Mouse (Mus musculus): ENCODE data around the gene Jakmip3. TPM values are rescaled to one million over a fixed set of nuclear protein-coding genes. Genes with fewer than 3 reads are reported as not detected.
A peak's percentile ranks its signal among the peaks of the same experiment; 100 is the strongest.

The Jakmip3 gene
- total RNA-seq, 2 experiments from 2014 or later, result 0.15 TPM; not detected in 1

DNA sequence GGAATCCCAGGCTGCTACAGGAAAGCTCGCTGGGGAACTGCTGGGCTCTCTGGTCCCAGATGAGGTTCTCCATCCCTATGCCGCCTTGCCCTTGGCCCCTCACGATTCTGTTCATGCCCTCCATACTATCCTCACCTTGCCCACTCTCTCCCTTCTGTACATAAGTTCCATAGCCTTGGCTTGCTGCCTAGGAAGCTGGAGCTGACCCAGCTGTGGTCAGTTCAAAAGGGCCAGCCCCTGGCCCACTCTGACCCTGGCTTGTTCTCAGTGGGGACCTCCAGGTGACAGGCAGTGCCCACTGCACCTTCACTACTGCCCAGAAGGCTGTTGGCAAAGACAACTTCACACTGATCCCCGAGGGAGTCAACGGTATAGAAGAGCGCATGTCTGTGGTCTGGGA lies 155.9 kb downstream of the Jakmip3 start:
- DNase-seq, result no peak

GRCm38 (mm10) chr7:139100531-139101095 lies 160.1 kb downstream of the Jakmip3 start:
- DNase-seq, result no peak

DNA sequence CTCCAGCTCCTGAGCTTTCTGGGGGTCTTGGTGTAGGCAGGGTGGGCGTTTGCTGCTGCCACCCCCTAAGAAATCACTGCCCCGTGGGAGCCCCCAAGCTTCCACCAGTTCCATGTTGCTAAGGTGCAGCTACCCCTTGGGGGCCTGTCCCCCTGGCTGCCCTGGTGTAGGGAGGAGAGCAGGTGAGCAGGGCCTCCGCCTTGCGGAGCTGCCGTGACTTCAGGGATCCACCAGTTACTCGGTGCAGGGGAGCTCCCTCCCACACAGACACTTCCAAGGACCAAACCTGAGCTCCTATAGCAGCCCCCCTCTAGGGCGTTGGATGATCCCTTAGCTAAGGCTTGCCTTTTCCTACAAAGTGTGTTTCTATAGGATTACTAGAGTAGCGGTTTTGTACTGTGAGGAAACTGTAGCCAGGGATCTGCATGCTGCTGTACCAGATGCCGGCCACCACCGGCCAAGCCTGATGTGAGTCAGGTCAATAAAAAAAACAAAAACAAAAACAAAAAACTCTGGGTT lies 160.8 kb downstream of the Jakmip3 start:
- no peak for DNase-seq

DNA sequence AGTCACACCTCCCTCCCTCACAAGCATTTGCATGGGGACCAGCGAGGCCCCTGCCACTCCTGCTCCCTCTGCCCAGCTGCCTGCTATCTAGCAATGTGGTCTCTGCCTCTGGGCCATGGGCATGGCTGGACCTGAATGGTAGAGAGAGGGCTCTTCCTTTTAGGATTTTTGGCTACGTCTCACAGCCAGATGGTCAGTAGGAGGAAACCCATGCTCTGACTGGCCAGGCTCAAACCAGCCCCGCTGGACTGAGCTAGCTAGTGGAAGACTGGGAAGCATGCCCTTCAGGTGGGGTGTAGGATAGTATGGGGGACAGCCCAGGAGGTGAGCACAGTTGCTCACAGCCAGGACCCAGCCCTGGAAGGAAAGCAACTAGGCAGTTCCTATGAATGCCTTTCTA lies 161.3 kb downstream of the Jakmip3 start:
- DNase-seq, result no peak

DNA sequence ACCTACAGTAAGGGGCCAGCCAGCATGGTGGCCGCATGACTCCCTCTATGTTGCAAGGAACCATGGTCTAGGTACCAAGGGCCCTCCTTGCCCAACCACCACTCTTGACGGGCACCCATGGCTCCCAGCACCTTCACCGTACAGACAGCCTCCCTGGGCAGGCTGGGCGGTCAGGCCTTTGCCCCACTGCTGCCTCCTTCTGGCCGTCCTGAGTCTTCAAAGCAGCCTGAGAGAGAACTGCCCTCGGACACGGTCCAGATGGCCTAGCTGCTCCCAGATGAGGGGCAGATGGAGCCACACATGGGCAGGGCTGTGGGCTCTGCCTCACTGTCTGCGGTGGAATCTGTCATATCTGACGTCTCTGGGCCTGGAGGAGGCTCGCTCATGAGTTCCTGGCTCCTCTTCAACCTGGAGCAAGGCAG lies 163.4 kb downstream of the Jakmip3 start:
- DNase-seq, result no peak

GRCm38 (mm10) chr7:139105076-139105475 lies 164.5 kb downstream of the Jakmip3 start:
- no peak for DNase-seq

DNA sequence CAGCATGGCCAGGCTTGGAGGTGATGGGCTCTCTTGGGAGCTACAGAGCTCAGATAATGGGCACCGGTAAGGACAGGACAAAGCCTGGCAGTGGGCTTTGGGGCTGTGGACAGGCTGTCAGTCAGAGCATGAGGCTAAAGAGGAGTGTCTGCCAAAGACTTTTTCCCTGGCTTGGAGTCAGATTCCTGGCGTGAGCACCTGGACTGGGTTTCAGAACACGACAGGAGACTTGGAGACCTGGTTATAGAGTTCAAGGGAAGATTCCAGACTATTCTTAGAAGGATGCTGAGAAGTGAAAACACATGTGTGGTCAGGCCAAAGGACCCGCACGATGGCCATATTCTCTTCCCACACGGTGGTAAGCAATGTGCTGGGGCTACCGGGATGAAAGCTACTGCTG lies 165.2 kb downstream of the Jakmip3 start:
- no peak for DNase-seq

DNA sequence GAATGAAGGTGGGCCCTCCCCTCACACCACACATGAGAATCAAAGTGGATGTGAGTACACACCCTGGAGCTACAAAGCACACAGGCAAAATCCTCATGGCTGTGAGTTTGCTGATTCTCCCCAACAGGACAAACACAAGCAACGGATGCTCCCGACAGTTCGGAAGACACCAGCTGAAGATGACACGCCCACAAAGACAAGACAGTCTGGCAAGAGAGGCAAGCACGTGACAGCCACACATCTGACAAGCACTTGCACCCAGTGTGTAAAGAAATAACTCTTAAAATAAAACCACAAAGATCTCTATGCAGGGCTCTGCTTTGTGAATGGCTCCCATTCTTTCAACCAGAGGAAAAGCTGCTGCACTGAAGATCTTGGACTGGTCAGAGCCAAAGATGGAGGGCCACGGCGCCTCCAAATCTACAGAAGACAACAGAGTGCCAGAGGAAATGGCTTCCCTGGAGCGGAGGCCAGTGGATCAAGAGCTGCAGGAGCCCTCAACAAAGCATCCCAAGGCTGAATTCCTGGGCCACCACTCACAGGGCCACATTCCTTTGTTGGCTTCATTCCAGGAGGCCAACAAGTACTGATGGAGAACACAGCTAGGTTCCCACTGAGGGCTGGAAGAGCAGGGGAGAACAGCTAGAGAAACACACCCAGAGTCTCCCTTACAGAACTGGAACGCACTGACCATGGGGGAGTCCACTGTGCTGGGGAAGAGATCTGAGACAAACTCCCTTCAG lies 167.5 kb downstream of the Jakmip3 start:
- DNase-seq, result no peak

DNA sequence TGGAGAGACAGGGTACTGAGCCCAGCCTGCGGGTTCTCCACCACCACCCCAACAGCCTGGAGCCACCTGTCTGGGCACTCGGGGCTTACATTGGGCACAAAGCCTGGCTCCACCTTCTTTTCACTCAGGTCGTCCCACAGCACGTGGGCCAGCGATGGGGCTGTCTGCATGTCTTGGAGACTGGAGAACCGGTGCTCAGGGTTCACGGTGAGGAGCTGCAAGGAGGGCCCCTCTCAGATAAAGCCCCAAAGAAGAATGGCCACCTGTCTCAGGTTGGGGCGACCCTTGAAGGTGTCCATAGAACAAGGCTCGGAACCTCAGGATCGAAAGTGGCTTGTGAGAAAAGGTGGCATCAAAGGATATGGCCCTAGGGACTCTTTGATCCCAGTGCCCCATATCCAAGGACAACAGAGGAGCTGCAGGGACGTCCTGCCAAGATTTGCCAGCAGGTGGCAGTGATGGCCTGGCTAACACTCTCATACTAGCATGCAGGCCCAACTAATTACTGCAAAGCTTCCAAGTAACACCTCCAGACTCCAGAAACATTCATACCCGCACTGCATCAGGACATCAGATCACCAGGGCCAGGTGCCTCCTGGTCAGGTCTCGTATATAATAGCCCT lies 178.7 kb downstream of the Jakmip3 start:
- DNase-seq, result peak; percentile 42

DNA sequence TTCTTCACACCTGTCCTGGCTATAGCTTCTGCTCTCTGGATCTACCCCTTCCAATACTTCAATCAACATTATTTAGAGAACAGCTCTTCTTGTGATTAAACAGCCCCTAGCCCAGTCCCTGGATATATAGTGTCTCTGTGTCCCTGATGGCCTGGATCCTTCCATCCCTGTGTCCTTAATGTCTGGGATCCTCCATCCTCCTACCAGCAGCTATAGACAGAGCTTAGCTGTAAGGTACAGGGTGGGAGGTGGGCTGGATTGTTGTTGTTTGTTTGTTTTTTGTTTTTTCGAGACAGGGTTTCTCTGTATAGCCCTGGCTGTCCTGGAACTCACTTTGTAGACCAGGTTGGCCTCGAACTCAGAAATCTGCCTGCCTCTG lies 179.2 kb downstream of the Jakmip3 start:
- no peak for DNase-seq

- DNase-seq, result no peak
Measured at GRCm38 (mm10) chr7:139125881-139126280, 185.4 kb downstream of the Jakmip3 start.

DNA sequence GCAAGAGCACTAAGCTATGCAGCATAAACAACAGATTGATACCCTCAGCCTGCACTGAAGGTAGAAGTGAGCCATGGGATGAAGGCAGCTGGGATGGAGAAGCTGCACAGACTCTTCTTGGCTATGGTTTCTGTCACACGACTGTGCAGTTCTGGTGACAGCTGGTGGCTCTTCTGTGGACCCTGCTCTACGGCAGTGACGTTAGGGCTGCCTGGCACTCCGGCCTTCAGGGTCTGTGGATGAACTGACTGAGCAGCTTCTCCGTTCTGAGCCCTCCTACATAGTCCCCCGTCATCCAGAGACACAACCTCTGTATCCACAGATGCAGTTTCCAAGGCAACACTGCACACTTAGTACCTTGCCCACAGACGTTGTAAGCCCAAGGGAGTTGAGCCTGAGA lies 186.0 kb downstream of the Jakmip3 start:
- no peak for DNase-seq

DNA sequence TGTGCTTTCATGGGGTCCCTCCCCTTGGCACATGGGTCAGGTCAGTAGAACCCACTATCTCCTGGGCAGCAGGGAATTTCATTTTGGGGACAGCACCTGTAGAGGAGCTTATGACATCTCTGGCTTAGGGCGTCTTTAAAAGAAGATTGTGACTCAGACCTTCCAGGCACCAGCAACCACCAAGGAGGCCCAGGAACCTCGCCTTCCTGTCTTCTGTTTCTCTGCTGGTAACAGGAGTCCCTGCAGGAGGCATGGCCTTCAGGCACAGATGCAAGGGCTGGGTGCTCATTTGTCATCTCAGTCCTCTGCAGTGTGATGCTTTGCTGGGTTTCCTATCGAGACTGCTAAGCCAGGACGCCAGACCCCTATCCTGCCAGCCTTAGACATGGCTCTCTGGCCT lies 188.5 kb downstream of the Jakmip3 start:
- no peak for DNase-seq

DNA sequence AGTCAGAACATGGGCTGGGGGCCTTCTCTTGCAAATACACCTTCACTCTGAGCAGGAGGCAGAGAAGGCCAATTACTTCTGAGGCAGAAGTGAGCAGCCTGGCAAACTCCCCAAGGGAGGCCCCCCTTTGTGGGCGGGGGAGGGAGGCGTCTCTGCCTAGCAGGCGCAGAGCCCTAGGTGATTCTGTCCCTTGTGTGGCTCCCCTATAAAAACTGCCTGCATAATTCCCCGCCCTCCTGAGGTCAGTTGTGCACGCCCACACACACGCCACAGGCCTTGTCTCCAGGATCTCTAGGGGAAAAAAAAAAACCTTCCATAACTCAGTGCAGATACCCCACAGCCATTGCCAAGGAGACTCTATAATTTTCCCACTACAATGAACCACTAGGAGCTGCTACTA lies 189.8 kb downstream of the Jakmip3 start:
- no peak for DNase-seq

DNA sequence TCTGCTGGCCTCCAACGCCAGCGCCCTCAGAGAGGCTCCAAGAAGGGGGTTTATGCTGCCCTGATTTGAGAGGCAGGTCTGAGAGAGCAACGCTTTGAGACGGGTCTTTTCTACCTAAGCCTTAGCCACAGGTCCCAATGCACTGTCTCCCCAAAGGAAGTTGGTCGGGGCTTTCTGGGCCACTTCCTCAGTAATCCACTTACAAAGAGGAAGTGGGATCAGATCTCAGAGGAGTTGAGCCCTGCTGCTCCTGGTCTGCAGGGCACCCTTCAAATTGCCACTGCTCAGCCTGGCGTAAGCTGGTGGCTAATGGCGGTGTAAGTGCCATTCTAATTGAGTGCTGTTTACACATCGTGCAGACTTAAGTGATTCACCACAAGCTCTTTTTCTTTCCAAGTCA lies 191.0 kb downstream of the Jakmip3 start:
- DNase-seq, result no peak

DNA sequence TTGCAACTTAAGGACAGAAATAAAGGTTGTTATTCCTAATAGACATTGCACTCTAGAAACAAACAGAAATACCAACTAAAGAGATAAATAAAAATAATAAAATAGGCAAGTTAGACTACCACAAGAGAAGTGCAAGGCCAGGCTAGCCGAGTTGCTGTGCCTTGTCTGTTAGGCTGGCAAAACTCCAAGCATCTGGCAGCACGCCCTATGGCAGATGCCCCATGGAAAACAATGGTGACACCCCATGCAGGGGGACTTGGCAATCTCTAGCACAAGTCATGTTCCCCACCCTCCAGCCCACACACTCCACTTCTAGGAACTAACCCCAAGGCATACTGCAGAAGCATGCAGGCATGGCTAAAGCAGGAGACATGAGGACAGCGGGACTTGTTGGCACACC lies 192.9 kb downstream of the Jakmip3 start:
- DNase-seq, result no peak

Other genes starting within 250 kb of the Jakmip3 start
- gene Ppp2r2d, start 94.7 kb upstream of the Jakmip3 start, total RNA-seq (2021), result 10 to 100 TPM; 31.1 to 32.6 TPM
- 10 to 100 TPM; 17.4 TPM for gene Mapk1ip1, start 94.5 kb upstream of the Jakmip3 start, total RNA-seq (2021)
- gene Bnip3, start 31.2 kb upstream of the Jakmip3 start, total RNA-seq (2021), result 100 to 1,000 TPM; 152 to 182 TPM
- under 1 TPM; 0.28 to 0.35 TPM for gene Dpysl4, start 145.3 kb downstream of the Jakmip3 start, total RNA-seq (2021)

All from gastrocnemius, postnatal 25 days (tissue).